Mouse (Mus musculus) spleen, postnatal 14 days (tissue): ENCODE data around the gene Olfr926.
"Not testable (repeated sequence)": the region's sequence is repeated elsewhere in the genome, so short reads cannot be mapped to it uniquely, and the experiment has no call there.

ENCODE experiments used
- DNase-seq, 2 experiments: peaks; one replicate each; pipeline ENCODE4 v3.0.0; 2021 to 2022; ENCODE audit warnings: low spot score in 2 of 2

Gene Olfr926

GRCm38 (mm10) chr9:38876826-38877225 is at the start of gene Olfr926:
Gene Olfr926 (plus strand): TSS chr9:38877126.
- no peak for DNase-seq

- DNase-seq, result no peak
These were observed 43.9 kb upstream of the Olfr926 start for GRCm38 (mm10) chr9:38833027-38833426.

GRCm38 (mm10) chr9:38844149-38844548 is 32.8 kb upstream of the Olfr926 start, which contains the start of gene Olfr924:
Gene Olfr924 (plus strand): TSS chr9:38844449.
- DNase-seq, result no peak

GRCm38 (mm10) chr9:38854760-38855159 is 22.2 kb upstream of the Olfr926 start, which contains the start of gene Olfr26:
Gene Olfr26 (plus strand): TSS chr9:38855060.
- no peak for DNase-seq

- not testable (repeated sequence) for DNase-seq
These were observed 2.0 kb upstream of the Olfr926 start for GRCm38 (mm10) chr9:38874880-38875279.
